Mouse (Mus musculus) spleen, postnatal 14 days (tissue): Measurements from ENCODE around the gene Tbx4.

Experiments used
- DNase-seq, 2 experiments: peaks; one replicate each; pipeline ENCODE4 v3.0.0; 2021 to 2022; ENCODE audit warnings: low spot score in 2 of 2

The Tbx4 gene

GRCm38 (mm10) chr11:85857997-85858698, 28.1 kb upstream of the Tbx4 start:
- DNase-seq, result no peak

- DNase-seq, result no peak
Observed at GRCm38 (mm10) chr11:85864363-85864762, 21.9 kb upstream of the Tbx4 start.

GRCm38 (mm10) chr11:85876059-85876788, 10.0 kb upstream of the Tbx4 start:
- DNase-seq, result no peak

- DNase-seq, result no peak
Observed at GRCm38 (mm10) chr11:85884498-85884897, 1.7 kb upstream of the Tbx4 start.

GRCm38 (mm10) chr11:85886429-85886785, 185 bp downstream of the Tbx4 start:
- DNase-seq, result no peak

- no peak for DNase-seq
Observed at GRCm38 (mm10) chr11:85887273-85887672, 1.1 kb downstream of the Tbx4 start.

GRCm38 (mm10) chr11:85887801-85888450, 1.7 kb downstream of the Tbx4 start:
- DNase-seq, result no peak

- DNase-seq, result no peak
Observed at GRCm38 (mm10) chr11:85888451-85888961, 2.3 kb downstream of the Tbx4 start.

- no peak for DNase-seq
Observed at GRCm38 (mm10) chr11:85889056-85889729, 3.0 kb downstream of the Tbx4 start.

GRCm38 (mm10) chr11:85889730-85890562, 3.7 kb downstream of the Tbx4 start:
- DNase-seq, result no peak

GRCm38 (mm10) chr11:85890563-85890845, 4.3 kb downstream of the Tbx4 start:
- no peak for DNase-seq

- no peak for DNase-seq
Observed at GRCm38 (mm10) chr11:85891010-85891691, 4.9 kb downstream of the Tbx4 start.

GRCm38 (mm10) chr11:85891692-85892040, 5.4 kb downstream of the Tbx4 start:
- DNase-seq, result no peak

- DNase-seq, result no peak
Observed at GRCm38 (mm10) chr11:85892771-85893170, 6.5 kb downstream of the Tbx4 start.

- no peak for DNase-seq
Observed at GRCm38 (mm10) chr11:85893400-85894135, 7.3 kb downstream of the Tbx4 start.

- no peak for DNase-seq
Observed at GRCm38 (mm10) chr11:85894136-85894530, 7.9 kb downstream of the Tbx4 start.

GRCm38 (mm10) chr11:85894731-85895545, 8.7 kb downstream of the Tbx4 start:
- no peak for DNase-seq

GRCm38 (mm10) chr11:85896335-85896985, 10.2 kb downstream of the Tbx4 start:
- DNase-seq, result no peak

GRCm38 (mm10) chr11:85900291-85900690, 14.1 kb downstream of the Tbx4 start:
- DNase-seq, result no peak
